Mouse (Mus musculus) lung, postnatal 0 days (tissue): ENCODE measurements around the gene Camp. TPM values are rescaled to one million over a fixed set of nuclear protein-coding genes. Genes with fewer than 3 reads are reported as not detected.

Experiments used
- ATAC-seq: fragments of 200-750 bp; cut with Nextera tagmentation; 2 replicates; pipeline ENCODE4 v1.8.0; 2017; ENCODE audit warnings: moderate library complexity
- DNase-seq: peaks from one replicate; pipeline ENCODE4 v3.0.0-alpha.2; 2016; ENCODE audit warnings: low spot score
- H3K27ac ChIP-seq: fragments of 300-500 bp; sonication (generic); 2 replicates; pipeline ENCODE4 v1.5.1; 2014; ENCODE audit warnings: antibody characterized with exemption, mild to moderate bottlenecking, low read length, mixed read lengths
- H3K27me3 ChIP-seq: fragments of 300-500 bp; sonication (generic); replicated peaks from 2 replicates; pipeline ENCODE4 v1.6.1; 2014; ENCODE audit warnings: low read length, mixed read lengths; ENCODE audit not compliant: insufficient read depth
- H3K36me3 ChIP-seq: fragments of 300-500 bp; sonication (generic); 2 replicates; pipeline ENCODE4 v1.6.1; 2014; ENCODE audit warnings: low read length, mixed read lengths; ENCODE audit not compliant: insufficient read depth
- H3K4me1 ChIP-seq: fragments of 300-500 bp; sonication (generic); 2 replicates; pipeline ENCODE4 v1.6.1; 2014; ENCODE audit warnings: antibody characterized with exemption, low read depth, low read length, mixed read lengths; ENCODE audit not compliant: insufficient read depth
- H3K4me2 ChIP-seq: fragments of 300-500 bp; sonication (generic); replicated peaks from 2 replicates; pipeline ENCODE4 v1.6.1; 2014; ENCODE audit warnings: low read depth, mild to moderate bottlenecking, low read length, moderate library complexity, mixed read lengths
- H3K4me3 ChIP-seq: fragments of 300-500 bp; sonication (generic); 2 replicates; pipeline ENCODE4 v1.5.1; 2014; ENCODE audit warnings: low read depth, low read length
- H3K9ac ChIP-seq: fragments of 300-500 bp; sonication (generic); replicated peaks from 2 replicates; pipeline ENCODE4 v1.6.1; 2014; ENCODE audit warnings: low read depth, mild to moderate bottlenecking
- H3K9me3 ChIP-seq: fragments of 300-500 bp; sonication (generic); 2 replicates; pipeline ENCODE4 v1.6.1; 2016; ENCODE audit warnings: low read length, mixed read lengths
- CTCF ChIP-seq: IDR thresholded peaks from 2 replicates; pipeline ENCODE4 v1.5.1; 2016; ENCODE audit warnings: antibody characterized with exemption, mild to moderate bottlenecking
- EP300 ChIP-seq: IDR thresholded peaks from 2 replicates; pipeline ENCODE4 v1.6.1; 2016; ENCODE audit warnings: antibody characterized with exemption, mild to moderate bottlenecking, control low read depth
- WGBS: fragments of 180-500 bp; shearing (Covaris S2); extraction: QIAGEN DNeasy Blood & Tissue Kit; methylation state at CpG from one replicate; pipeline ENCODE4 v1.1.7; 2014; 5-methylcytosine and 5-hydroxymethylcytosine counted together
- polyA plus RNA-seq: library from polyadenylated mRNA; unstranded; fragments of >200 nt; fragmentation: Nextera tagmentation; extraction: Ambion mirVana; gene quantifications from 2 replicates; pipeline ENCODE4 v1.2.1, GENCODE M21; 2015

Gene Camp
- polyA plus RNA-seq, 1 experiment from 2014 or later, result 10.3 TPM

DNA sequence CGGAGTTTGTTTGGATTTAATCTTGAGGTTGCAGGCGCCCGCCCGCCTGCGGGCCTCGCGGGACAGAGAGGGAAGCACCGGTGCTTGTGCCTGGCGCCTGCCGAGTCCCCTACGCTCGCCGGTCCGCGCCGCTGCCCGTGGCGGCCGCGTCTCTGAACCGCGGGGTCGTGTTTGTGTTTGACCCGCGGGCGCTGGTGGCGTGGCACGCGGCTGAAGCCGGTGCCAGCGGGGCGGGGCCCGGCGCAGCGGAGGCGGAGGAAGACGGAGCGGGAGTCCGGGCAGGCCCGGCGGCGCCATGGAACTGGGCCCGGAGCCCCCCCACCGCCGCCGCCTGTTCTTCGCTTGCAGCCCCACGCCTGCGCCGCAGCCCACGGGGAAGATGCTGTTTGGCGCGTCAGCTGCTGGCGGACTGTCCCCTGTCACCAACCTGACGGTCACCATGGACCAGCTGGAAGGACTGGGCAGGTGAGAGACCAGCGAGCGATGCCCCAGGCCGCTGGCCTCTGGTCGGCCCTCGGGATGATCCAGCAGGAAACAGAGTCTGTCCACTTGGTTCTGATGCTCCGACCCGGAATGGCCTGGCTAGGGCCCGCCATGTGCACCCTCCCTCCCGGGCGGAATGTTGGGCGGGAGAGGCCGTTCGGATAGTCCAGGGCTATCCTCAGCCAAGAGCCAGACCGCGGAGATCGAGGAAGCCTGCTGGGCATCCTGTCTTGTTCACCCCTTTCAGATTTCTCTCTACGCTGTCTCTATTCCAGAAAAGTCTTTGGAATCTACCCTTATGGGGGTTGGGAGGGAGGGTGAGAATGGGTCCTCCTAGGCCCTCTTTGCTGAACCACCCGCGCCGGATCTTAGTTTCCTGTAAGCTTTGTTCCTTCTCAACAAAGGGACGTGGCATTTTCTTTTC lies 26.5 kb upstream of the Camp start:
- Histone ChIP-seq H3K4me2 (peak overlapping the region; percentile 72), H3K36me3 (0 out of 2 replicates have a peak, but pooled peaks cover 7% of the 10 kb centered on the region), H3K27ac (peak overlapping the region; percentile 80), H3K4me1 (peaks cover 10% of the 10 kb centered on the region; the same call in 1 of the 2 replicates), H3K9me3 (no peaks in the 10 kb centered on the region), H3K9ac (peak overlapping the region; percentile 61), H3K4me3 (peak overlapping the region; percentile 80), H3K27me3 (no peaks in the 10 kb centered on the region)
- 1% methylated on average over 58 of the region's 76 CpGs for WGBS
- ATAC-seq, result peak; percentile 80
- DNase-seq, result peak; percentile 70
- TF ChIP-seq CTCF, result no peak
- TF ChIP-seq EP300, result no peak

DNA sequence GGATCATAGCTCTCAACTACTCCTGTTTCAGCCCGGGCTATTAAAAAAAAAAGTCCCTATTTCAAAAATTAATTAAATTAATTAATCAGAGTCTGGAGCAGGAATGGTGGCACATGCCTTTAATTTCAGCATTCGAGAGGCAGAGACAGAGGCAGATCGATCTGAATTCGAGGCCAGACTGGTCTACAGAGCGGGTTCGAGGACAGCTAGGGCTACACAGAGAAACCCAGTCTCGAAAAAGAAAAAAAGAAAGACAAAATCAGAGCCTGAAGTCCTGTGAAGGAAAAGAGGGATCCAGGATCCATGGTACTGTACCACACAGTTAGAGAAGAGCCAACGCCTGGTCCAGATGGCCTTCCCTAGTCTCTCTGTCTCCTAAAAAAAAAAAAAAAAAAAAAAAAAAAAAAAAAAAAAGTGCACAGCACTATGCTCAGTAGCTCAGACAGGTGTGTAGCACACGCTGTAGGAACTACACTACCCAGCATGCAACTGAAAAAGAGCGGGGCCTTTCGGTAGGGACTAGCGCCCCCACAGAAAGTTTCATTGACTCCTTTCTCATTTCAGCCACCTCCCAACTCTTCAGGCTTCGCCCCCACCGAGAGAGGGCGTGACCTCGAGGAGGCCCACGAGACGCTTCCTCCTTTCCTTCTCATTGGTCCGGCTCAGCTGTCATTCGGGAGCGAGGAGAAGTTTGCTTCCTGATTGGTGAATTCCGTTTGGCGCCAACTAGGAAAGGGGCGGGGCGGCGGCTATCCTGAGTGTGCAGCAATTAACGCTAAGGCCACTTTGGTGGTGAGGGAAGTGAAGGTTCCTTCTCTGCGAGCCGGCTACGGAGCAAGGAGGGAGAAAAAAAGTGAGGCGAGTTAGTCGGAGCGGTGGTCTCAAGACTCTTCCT lies 25.6 kb upstream of the Camp start, which contains the start of gene Cdc25a:
Gene Cdc25a (plus strand): TSS at position 783 of the 895 bp plus-strand sequence.
- H3K27ac ChIP-seq, result peak within 1 kb of the TSS; percentile 80
- no peaks in the 10 kb centered on the region for H3K9me3 ChIP-seq
- peak; percentile 95 for ATAC-seq
- TF ChIP-seq EP300, result peak; percentile 43; the same call in 1 of the 2 replicates
- TF ChIP-seq CTCF, result peak; percentile 69
- 4% methylated on average over 33 of the region's 33 CpGs for WGBS
- H3K36me3 ChIP-seq, result no peaks in the 10 kb centered on the region
- H3K4me3 ChIP-seq, result peak within 1 kb of the TSS; percentile 80
- no peaks in the 10 kb centered on the region for H3K27me3 ChIP-seq
- peak within 1 kb of the TSS; percentile 72 for H3K4me2 ChIP-seq
- peaks cover 10% of the 10 kb centered on the region; the same call in 1 of the 2 replicates for H3K4me1 ChIP-seq
- peak within 1 kb of the TSS; percentile 61 for H3K9ac ChIP-seq
- peak; percentile 100 for DNase-seq

- 30% methylated on average over 6 of the region's 6 CpGs for WGBS
Measured at GRCm38 (mm10) chr9:109870983-109871572, 21.7 kb upstream of the Camp start.

DNA sequence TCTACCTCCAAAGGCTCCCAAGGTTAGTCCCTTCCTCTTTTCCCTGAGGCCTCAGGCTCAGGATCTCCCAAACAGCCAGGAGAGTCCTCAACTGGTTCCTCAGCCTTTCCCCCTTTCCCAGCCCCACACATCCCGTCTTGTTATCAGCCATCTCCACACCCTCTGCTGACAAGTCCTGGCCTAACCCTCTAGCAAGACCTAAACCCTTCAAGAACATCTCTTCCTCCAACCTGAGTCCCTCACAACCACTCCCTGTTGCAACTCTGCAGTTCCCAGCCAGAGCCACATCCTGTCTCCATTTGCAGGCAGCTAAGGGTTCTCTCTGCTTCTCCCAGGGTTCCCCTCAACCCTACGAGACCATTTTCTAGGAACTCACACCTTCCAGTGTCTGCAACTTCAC lies 16.8 kb upstream of the Camp start:
- ATAC-seq, result no peak
- H3K9ac ChIP-seq, result no peak overlapping the region
- 46% methylated on average over 2 of the region's 2 CpGs for WGBS

More at GRCm38 (mm10) chr9:109870983-109871572, 21.7 kb upstream of the Camp start:
- Histone ChIP-seq H3K27me3 (no peaks in the 10 kb centered on the region), H3K36me3 (no peaks in the 10 kb centered on the region), H3K4me1 (no peaks in the 10 kb centered on the region), H3K4me3 (no peak overlapping the region), H3K9me3 (no peaks in the 10 kb centered on the region), H3K4me2 (no peak overlapping the region), H3K9ac (no peak overlapping the region), H3K27ac (no peak overlapping the region)
- DNase-seq (no peak), ATAC-seq (no peak)
- TF ChIP-seq EP300 (no peak), CTCF (no peak)

GRCm38 (mm10) chr9:109863085-109863484 lies 13.7 kb upstream of the Camp start:
- TF ChIP-seq CTCF (no peak), EP300 (no peak)
- Histone ChIP-seq H3K9me3 (no peaks in the 10 kb centered on the region), H3K4me3 (no peak overlapping the region), H3K4me2 (no peak overlapping the region; the same call in 1 of the 2 replicates), H3K27ac (no peak overlapping the region), H3K36me3 (no peaks in the 10 kb centered on the region), H3K27me3 (no peaks in the 10 kb centered on the region), H3K4me1 (no peaks in the 10 kb centered on the region), H3K9ac (no peak overlapping the region)
- DNase-seq (no peak), ATAC-seq (no peak)
- WGBS, result 32% methylated on average over 3 of the region's 3 CpGs

More for the DNA sequence above, 16.8 kb upstream of the Camp start:
- Histone ChIP-seq H3K4me3 (no peak overlapping the region), H3K9me3 (no peaks in the 10 kb centered on the region), H3K4me2 (no peak overlapping the region), H3K27ac (no peak overlapping the region), H3K36me3 (no peaks in the 10 kb centered on the region), H3K4me1 (no peaks in the 10 kb centered on the region), H3K27me3 (no peaks in the 10 kb centered on the region)
- TF ChIP-seq CTCF (no peak), EP300 (no peak)
- DNase-seq, result no peak
